Mouse (Mus musculus): Measurements from ENCODE around the gene Map2. TPM values are rescaled to one million over a fixed set of nuclear protein-coding genes. Genes with fewer than 3 reads are reported as not detected.

The Map2 gene
- polyA plus RNA-seq, 1 experiment from 2014 or later = 9.8 TPM

Other genes with a start within 250 kb of the Map2 start
- not detected in 2 replicates for gene Crygf, start 248.8 kb upstream of the Map2 start, polyA plus RNA-seq (2015; fragmentation: Nextera tagmentation; extraction: Ambion mirVana)